Mouse (Mus musculus) limb, embryonic 14.5 days (tissue): ENCODE measurements around the gene AL607142.1. TPM values are rescaled to one million over a fixed set of nuclear protein-coding genes. Genes with fewer than 3 reads are reported as not detected.

ENCODE experiments used
- ATAC-seq: fragments of 200-750 bp; cut with Nextera tagmentation; 2 replicates; pipeline ENCODE4 v1.8.0; 2017; ENCODE audit warnings: low read depth, moderate number of reproducible peaks, moderate TSS enrichment; ENCODE audit not compliant: low FRiP score
- DNase-seq: peaks from one replicate; pipeline ENCODE4 v3.0.0-alpha.2; 2015; ENCODE audit warnings: low spot score
- H3K27ac ChIP-seq: fragments of 300-500 bp; sonication (generic); replicated peaks from 2 replicates; pipeline ENCODE4 v1.5.1; 2014; ENCODE audit warnings: low read depth, mild to moderate bottlenecking, low read length, moderate library complexity, mixed read lengths
- H3K27me3 ChIP-seq: fragments of 300-500 bp; sonication (generic); 2 replicates; pipeline ENCODE4 v1.6.1; 2014; ENCODE audit warnings: low read length, mixed read lengths; ENCODE audit not compliant: control insufficient read depth, insufficient read depth
- H3K36me3 ChIP-seq: fragments of 300-500 bp; sonication (generic); 2 replicates; pipeline ENCODE4 v1.6.1; 2014; ENCODE audit warnings: mild to moderate bottlenecking, low read length, moderate library complexity, mixed read lengths; ENCODE audit not compliant: control insufficient read depth, insufficient read depth
- H3K4me1 ChIP-seq: fragments of 300-500 bp; sonication (generic); 2 replicates; pipeline ENCODE4 v1.6.1; 2014; ENCODE audit warnings: antibody characterized with exemption, low read length, mixed read lengths; ENCODE audit not compliant: control insufficient read depth, insufficient read depth
- H3K4me2 ChIP-seq: fragments of 300-500 bp; sonication (generic); replicated peaks from 2 replicates; pipeline ENCODE4 v1.6.1; 2014; ENCODE audit warnings: low read depth, mild to moderate bottlenecking, low read length, moderate library complexity; ENCODE audit not compliant: severe bottlenecking
- H3K4me3 ChIP-seq: fragments of 300-500 bp; sonication (generic); replicated peaks from 2 replicates; pipeline ENCODE4 v1.5.1; 2014; ENCODE audit warnings: low read length
- H3K9ac ChIP-seq: fragments of 300-500 bp; sonication (generic); 2 replicates; pipeline ENCODE4 v1.6.1; 2014; ENCODE audit warnings: mild to moderate bottlenecking, low read depth, low read length, moderate library complexity; ENCODE audit not compliant: severe bottlenecking
- H3K9me3 ChIP-seq: fragments of 300-500 bp; sonication (generic); 2 replicates; pipeline ENCODE4 v1.6.1; 2016; ENCODE audit warnings: low read length; ENCODE audit not compliant: control insufficient read depth
- POLR2A ChIP-seq: fragments of 200-500 bp; IDR thresholded peaks from 2 replicates; pipeline ENCODE4 v1.8.0; 2012; ENCODE audit warnings: inconsistent platforms, mild to moderate bottlenecking, moderate library complexity, borderline replicate concordance; ENCODE audit not compliant: insufficient read depth, insufficient read length; ENCODE audit errors: extremely low read depth
- WGBS: fragments of 180-500 bp; shearing (Covaris S2); extraction: QIAGEN DNeasy Blood & Tissue Kit; methylation state at CpG from one replicate; pipeline ENCODE4 v1.1.7; 2014; 5-methylcytosine and 5-hydroxymethylcytosine counted together
- polyA plus RNA-seq, 2 experiments: library from polyadenylated mRNA; depleted of rRNA in 1 of 2; stranded (reverse) in 1 of 2; unstranded in 1 of 2; fragments of >200 nt; fragmentation: Nextera tagmentation in 1 of 2; extraction: Ambion mirVana in 1 of 2; gene quantifications; 2 replicates each; pipeline versions ENCODE4 v1.2.1 to v1.2.3; 2012 to 2014

Gene AL607142.1
- polyA plus RNA-seq, 2 experiments, result not detected

DNA sequence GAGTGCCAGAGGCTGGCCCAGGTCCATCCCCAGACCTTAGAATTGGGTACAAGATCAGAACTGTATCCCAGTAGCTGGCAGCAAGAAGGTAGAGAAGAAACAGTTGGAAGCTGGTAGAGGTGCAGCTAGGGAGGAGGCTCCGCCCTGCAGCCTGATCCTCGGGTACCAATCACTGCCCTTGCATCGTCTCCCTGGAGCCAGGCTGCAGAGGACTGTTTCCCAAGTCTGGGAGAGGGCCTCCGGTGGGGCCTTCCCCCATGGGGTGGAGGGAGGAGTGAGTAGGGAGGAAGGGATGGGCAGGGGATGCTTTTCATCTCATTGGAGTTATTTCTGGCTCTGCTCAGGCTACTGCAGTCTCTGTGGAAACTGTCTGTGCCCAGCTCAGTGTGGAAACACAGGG, 17.7 kb upstream of the AL607142.1 start:
- no peak for TF ChIP-seq POLR2A
- no peak overlapping the region for H3K4me3 ChIP-seq
- H3K27ac ChIP-seq, result no peak overlapping the region
- H3K4me1 ChIP-seq, result peaks cover 11% of the 10 kb centered on the region; the same call in 1 of the 2 replicates
- H3K9me3 ChIP-seq, result no peaks in the 10 kb centered on the region
- ATAC-seq (no peak), DNase-seq (no peak)
- 29% methylated on average over 4 of the region's 4 CpGs for WGBS
- no peaks in the 10 kb centered on the region for H3K36me3 ChIP-seq
- no peak overlapping the region for H3K9ac ChIP-seq
- no peak overlapping the region for H3K4me2 ChIP-seq
- H3K27me3 ChIP-seq, result no peaks in the 10 kb centered on the region

GRCm38 (mm10) chr4:120048274-120048673, 16.5 kb upstream of the AL607142.1 start:
- no peak for DNase-seq

GRCm38 (mm10) chr4:120049857-120050256, 14.9 kb upstream of the AL607142.1 start:
- no peaks in the 10 kb centered on the region for H3K36me3 ChIP-seq
- DNase-seq (no peak), ATAC-seq (no peak)
- no peak for TF ChIP-seq POLR2A
- H3K4me2 ChIP-seq, result no peak overlapping the region
- no peak overlapping the region for H3K9ac ChIP-seq
- no peak overlapping the region for H3K4me3 ChIP-seq
- H3K4me1 ChIP-seq, result peaks cover 10% of the 10 kb centered on the region; the same call in 1 of the 2 replicates
- no peak overlapping the region for H3K27ac ChIP-seq
- no peaks in the 10 kb centered on the region for H3K9me3 ChIP-seq
- 83% methylated on average over 3 of the region's 3 CpGs for WGBS
- no peaks in the 10 kb centered on the region for H3K27me3 ChIP-seq

More at GRCm38 (mm10) chr4:120048274-120048673, 16.5 kb upstream of the AL607142.1 start:
- WGBS, result 78% methylated on average over 4 of the region's 4 CpGs
- peaks cover 11% of the 10 kb centered on the region; the same call in 1 of the 2 replicates for H3K4me1 ChIP-seq
- no peaks in the 10 kb centered on the region for H3K36me3 ChIP-seq
- no peaks in the 10 kb centered on the region for H3K27me3 ChIP-seq
- no peaks in the 10 kb centered on the region for H3K9me3 ChIP-seq
- no peak for ATAC-seq
- H3K4me3 ChIP-seq, result no peak overlapping the region
- no peak overlapping the region for H3K9ac ChIP-seq
- no peak for TF ChIP-seq POLR2A
- H3K27ac ChIP-seq, result no peak overlapping the region
- no peak overlapping the region for H3K4me2 ChIP-seq

- TF ChIP-seq POLR2A, result no peak
- Histone ChIP-seq H3K27ac (no peak overlapping the region), H3K36me3 (no peaks in the 10 kb centered on the region), H3K9ac (no peak overlapping the region), H3K9me3 (no peaks in the 10 kb centered on the region), H3K4me3 (no peak overlapping the region), H3K27me3 (no peaks in the 10 kb centered on the region), H3K4me1 (no peaks in the 10 kb centered on the region), H3K4me2 (no peak overlapping the region)
- DNase-seq (no peak), ATAC-seq (no peak)
These were observed 12.3 kb upstream of the AL607142.1 start for GRCm38 (mm10) chr4:120052481-120052880.

DNA sequence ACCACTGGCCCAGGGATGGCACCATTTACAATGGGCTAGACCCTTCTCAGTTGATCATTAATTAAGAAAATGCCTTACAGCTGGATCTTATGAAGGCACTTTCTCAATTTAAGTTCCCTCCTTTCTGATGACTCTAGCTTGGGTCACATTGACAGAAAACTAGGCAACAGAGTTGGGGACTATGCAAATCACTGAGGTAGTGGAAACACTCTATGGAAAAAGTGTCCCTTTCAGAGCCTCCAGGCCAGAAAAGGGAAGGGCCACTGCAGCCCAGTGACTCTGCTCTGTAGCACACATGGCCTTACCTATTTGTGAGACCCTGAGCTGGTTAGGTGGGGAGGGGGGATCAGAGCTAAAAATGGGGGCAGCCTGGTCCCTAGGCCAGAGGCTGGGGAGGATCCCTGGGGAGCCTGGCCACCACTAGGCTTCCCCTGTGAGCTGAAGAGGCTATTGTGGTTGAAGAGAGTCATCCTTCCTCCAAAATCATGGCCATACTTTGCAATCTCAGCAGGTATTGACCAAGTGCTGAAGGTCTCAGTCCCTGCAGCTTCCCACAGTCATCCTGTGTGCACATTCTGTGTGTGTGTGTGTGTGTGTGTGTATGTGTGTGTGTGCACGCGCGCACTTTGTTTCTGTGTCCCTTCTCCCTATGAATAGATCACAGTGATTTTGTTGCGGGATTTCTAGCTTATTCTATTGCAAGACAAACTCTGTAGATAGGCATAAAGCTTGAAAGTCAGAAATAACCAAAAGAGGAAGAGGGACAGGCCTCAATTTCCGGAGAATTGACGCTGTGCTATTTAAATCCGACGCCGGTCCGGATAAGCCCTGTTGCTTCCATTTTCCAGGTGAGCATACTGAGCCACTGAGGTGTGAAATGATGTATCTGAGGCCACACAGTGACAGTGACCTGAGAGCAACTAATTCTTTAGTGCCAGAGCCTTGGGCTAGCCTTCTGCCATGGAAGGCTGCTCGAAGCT, 11.5 kb upstream of the AL607142.1 start:
- ATAC-seq (no peak), DNase-seq (no peak)
- no peak overlapping the region for H3K4me3 ChIP-seq
- no peaks in the 10 kb centered on the region for H3K9me3 ChIP-seq
- no peak for TF ChIP-seq POLR2A
- H3K9ac ChIP-seq, result no peak overlapping the region
- WGBS, result 85% methylated on average over 11 of the region's 11 CpGs
- no peaks in the 10 kb centered on the region for H3K27me3 ChIP-seq
- no peaks in the 10 kb centered on the region for H3K4me1 ChIP-seq
- H3K36me3 ChIP-seq, result no peaks in the 10 kb centered on the region
- H3K27ac ChIP-seq, result no peak overlapping the region
- no peak overlapping the region for H3K4me2 ChIP-seq
